Mouse (Mus musculus) midbrain, embryonic 14.5 days (tissue): ENCODE data around the gene B3galt1. TPM values are rescaled to one million over a fixed set of nuclear protein-coding genes. Genes with fewer than 3 reads are reported as not detected.

Source experiments
- ATAC-seq: fragments of 200-750 bp; cut with Nextera tagmentation; 2 replicates; pipeline ENCODE4 v1.8.0; 2017; ENCODE audit warnings: moderate number of reproducible peaks, moderate library complexity; ENCODE audit not compliant: low FRiP score, low TSS enrichment
- DNase-seq: peaks from one replicate; pipeline ENCODE4 v3.0.0-alpha.2; 2015
- H3K27ac ChIP-seq: fragments of 300-500 bp; sonication (generic); replicated peaks from 2 replicates; pipeline ENCODE4 v1.5.1; 2014; ENCODE audit warnings: mild to moderate bottlenecking, low read depth, low read length, moderate library complexity
- H3K27me3 ChIP-seq: fragments of 300-500 bp; sonication (generic); 2 replicates; pipeline ENCODE4 v1.6.1; 2014; ENCODE audit warnings: low read length, control low read depth, mixed read lengths; ENCODE audit not compliant: control insufficient read depth, insufficient read depth
- H3K36me3 ChIP-seq: fragments of 300-500 bp; sonication (generic); 2 replicates; pipeline ENCODE4 v1.6.1; 2014; ENCODE audit warnings: low read length, control low read depth; ENCODE audit not compliant: control insufficient read depth, insufficient read depth
- H3K4me1 ChIP-seq: fragments of 300-500 bp; sonication (generic); 2 replicates; pipeline ENCODE4 v1.6.1; 2014; ENCODE audit warnings: mild to moderate bottlenecking, antibody characterized with exemption, low read length, control low read depth; ENCODE audit not compliant: control insufficient read depth, insufficient read depth
- H3K4me2 ChIP-seq: fragments of 300-500 bp; sonication (generic); 2 replicates; pipeline ENCODE4 v1.6.1; 2014; ENCODE audit warnings: mild to moderate bottlenecking, low read length, moderate library complexity
- H3K4me3 ChIP-seq: fragments of 300-500 bp; sonication (generic); replicated peaks from 2 replicates; pipeline ENCODE4 v1.5.1; 2014; ENCODE audit warnings: low read depth, low read length
- H3K9ac ChIP-seq: fragments of 300-500 bp; sonication (generic); replicated peaks from 2 replicates; pipeline ENCODE4 v1.6.1; 2014; ENCODE audit warnings: mild to moderate bottlenecking, low read length, moderate library complexity
- H3K9me3 ChIP-seq: fragments of 300-500 bp; sonication (generic); 2 replicates; pipeline ENCODE4 v1.6.1; 2016; ENCODE audit warnings: low read length, control low read depth, mixed read lengths; ENCODE audit not compliant: control insufficient read depth
- WGBS: fragments of 180-500 bp; shearing (Covaris S2); extraction: QIAGEN DNeasy Blood & Tissue Kit; methylation state at CpG from one replicate; pipeline ENCODE4 v1.1.7; 2014; 5-methylcytosine and 5-hydroxymethylcytosine counted together
- polyA plus RNA-seq: library from polyadenylated mRNA; unstranded; fragments of >200 nt; fragmentation: Nextera tagmentation; extraction: Ambion mirVana; gene quantifications from 2 replicates; pipeline ENCODE4 v1.2.1, GENCODE M21; 2014

Gene B3galt1
- polyA plus RNA-seq, 1 experiment from 2014 or later, result 68.9 TPM

GRCm38 (mm10) chr2:68020251-68020680 is 454.6 kb downstream of the B3galt1 start:
- WGBS, result 63% methylated on average over 5 of the region's 5 CpGs
- Histone ChIP-seq H3K4me2 (no peak overlapping the region), H3K9me3 (no peaks in the 10 kb centered on the region), H3K27ac (no peak overlapping the region), H3K4me3 (no peak overlapping the region), H3K4me1 (no peaks in the 10 kb centered on the region), H3K27me3 (no peaks in the 10 kb centered on the region), H3K9ac (no peak overlapping the region), H3K36me3 (no peaks in the 10 kb centered on the region)
- DNase-seq, result no peak
- ATAC-seq, result no peak

DNA sequence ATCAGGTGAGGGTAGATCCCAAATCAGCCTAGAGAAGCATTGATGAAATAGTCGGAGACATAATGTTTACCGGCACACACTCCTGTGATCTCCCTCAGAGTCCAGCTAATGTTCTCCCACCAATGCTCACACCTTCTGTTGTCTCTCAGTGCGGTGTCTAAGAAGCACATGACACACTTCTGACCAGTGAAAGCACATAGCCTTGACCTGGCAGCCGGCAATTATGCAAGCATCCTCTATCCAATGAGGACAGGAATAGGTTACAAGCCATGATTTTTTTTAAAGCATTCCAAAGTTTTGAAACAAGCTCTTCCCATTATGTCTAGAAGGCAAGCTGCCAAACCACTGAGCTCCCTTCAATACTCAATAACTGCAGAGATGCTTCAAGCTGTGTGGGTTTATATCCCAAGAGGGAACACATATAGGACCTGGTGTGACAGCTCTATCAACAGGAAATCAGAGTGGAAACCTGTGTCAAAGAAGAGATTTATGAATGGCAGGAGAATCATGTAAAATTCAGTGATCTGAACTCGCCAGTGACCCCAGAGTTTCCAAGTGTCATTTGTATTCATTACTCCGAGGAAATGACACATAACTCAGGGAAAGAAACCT is 456.0 kb downstream of the B3galt1 start:
- DNase-seq (no peak), ATAC-seq (no peak)
- WGBS, result 88% methylated on average over 6 of the region's 6 CpGs

GRCm38 (mm10) chr2:68028811-68029210 is 463.1 kb downstream of the B3galt1 start:
- H3K4me1 ChIP-seq, result no peaks in the 10 kb centered on the region
- H3K4me2 ChIP-seq, result no peak overlapping the region
- ATAC-seq, result no peak
- no peaks in the 10 kb centered on the region for H3K36me3 ChIP-seq
- 97% methylated on average over 2 of the region's 2 CpGs for WGBS
- H3K9ac ChIP-seq, result no peak overlapping the region
- H3K27me3 ChIP-seq, result no peaks in the 10 kb centered on the region
- H3K9me3 ChIP-seq, result no peaks in the 10 kb centered on the region
- no peak overlapping the region for H3K27ac ChIP-seq
- DNase-seq, result no peak
- no peak overlapping the region for H3K4me3 ChIP-seq

More for the DNA sequence above, 456.0 kb downstream of the B3galt1 start:
- H3K9me3 ChIP-seq, result no peaks in the 10 kb centered on the region
- H3K36me3 ChIP-seq, result no peaks in the 10 kb centered on the region
- H3K4me3 ChIP-seq, result no peak overlapping the region
- H3K9ac ChIP-seq, result no peak overlapping the region
- H3K4me1 ChIP-seq, result no peaks in the 10 kb centered on the region
- H3K4me2 ChIP-seq, result no peak overlapping the region
- H3K27ac ChIP-seq, result no peak overlapping the region
- no peaks in the 10 kb centered on the region for H3K27me3 ChIP-seq

- Histone ChIP-seq H3K36me3 (no peaks in the 10 kb centered on the region), H3K27me3 (no peaks in the 10 kb centered on the region), H3K4me1 (no peaks in the 10 kb centered on the region), H3K9ac (no peak overlapping the region), H3K4me2 (no peak overlapping the region), H3K4me3 (no peak overlapping the region), H3K27ac (no peak overlapping the region), H3K9me3 (no peaks in the 10 kb centered on the region)
- no peak for DNase-seq
- WGBS, result 91% methylated on average over 3 of the region's 3 CpGs
- ATAC-seq, result no peak
Observed at GRCm38 (mm10) chr2:68034711-68035110, 469.0 kb downstream of the B3galt1 start.

DNA sequence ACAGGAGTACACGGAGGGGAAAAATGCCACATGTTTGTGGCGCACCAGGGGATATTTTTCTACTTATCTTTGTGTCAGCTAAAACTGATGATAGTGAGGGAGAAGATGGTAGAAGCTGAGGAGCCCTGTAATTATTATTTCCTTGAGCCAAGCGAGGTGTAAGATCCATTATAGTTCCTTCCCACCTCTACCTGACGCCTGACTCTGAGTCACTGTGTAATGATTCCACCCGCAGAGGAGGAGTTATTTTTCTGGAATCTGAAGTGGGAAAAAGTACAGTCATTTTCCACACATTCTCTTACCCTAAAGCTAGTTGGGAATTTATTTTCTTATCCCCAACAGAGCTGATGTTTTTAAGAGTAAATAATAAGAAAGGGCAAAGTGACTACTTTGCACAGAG is 475.1 kb downstream of the B3galt1 start:
- Histone ChIP-seq H3K9me3 (no peaks in the 10 kb centered on the region), H3K36me3 (no peaks in the 10 kb centered on the region), H3K4me1 (no peaks in the 10 kb centered on the region), H3K27me3 (no peaks in the 10 kb centered on the region), H3K4me3 (no peak overlapping the region), H3K4me2 (no peak overlapping the region), H3K27ac (no peak overlapping the region), H3K9ac (no peak overlapping the region)
- no peak for DNase-seq
- WGBS, result 90% methylated on average over 5 of the region's 5 CpGs
- ATAC-seq, result no peak

DNA sequence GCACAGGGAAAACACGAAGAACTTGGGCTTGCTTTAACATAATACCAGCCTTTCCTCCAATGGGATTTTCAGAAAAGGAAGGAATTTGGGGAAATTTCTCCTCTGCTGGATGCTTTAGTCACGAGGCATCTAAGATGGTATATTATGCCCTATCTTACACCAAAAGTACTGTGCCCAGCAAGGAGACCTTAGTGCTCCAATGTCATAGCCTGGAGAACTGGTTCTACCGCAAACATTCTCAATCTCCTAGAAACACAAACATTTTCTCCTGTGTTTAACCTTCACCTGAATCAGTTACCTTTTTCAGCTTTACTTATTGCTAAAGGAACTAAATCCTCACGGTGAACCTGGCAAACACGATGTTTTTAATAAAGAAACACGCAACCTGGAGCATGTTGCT is 486.8 kb downstream of the B3galt1 start:
- H3K27ac ChIP-seq, result no peak overlapping the region
- no peak overlapping the region for H3K4me2 ChIP-seq
- no peak overlapping the region for H3K9ac ChIP-seq
- no peaks in the 10 kb centered on the region for H3K9me3 ChIP-seq
- H3K36me3 ChIP-seq, result no peaks in the 10 kb centered on the region
- DNase-seq (no peak), ATAC-seq (no peak)
- no peaks in the 10 kb centered on the region for H3K4me1 ChIP-seq
- no peak overlapping the region for H3K4me3 ChIP-seq
- no peaks in the 10 kb centered on the region for H3K27me3 ChIP-seq
- 85% methylated on average over 6 of the region's 6 CpGs for WGBS

DNA sequence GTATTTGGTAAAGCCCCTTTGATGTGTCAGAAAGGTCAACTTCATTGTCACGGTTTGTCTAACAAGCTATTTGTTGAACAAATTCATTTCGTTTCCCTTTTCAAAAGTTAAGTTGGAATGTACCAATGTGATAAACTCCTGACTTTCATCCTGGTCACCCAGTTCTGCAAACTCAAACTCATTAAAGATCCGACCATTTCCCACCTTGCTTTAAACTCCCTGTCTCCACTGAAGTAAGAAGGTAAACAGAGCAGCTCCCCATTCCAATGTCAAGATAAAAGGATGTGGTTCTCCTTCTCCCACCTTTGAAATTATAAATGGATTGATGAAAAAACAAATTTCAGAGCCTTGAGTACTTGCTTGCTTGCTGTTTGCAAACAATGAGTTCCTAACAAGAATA is 487.6 kb downstream of the B3galt1 start:
- ATAC-seq (no peak), DNase-seq (no peak)
- WGBS, result 28% methylated on average over 3 of the region's 3 CpGs
- Histone ChIP-seq H3K4me2 (no peak overlapping the region), H3K4me1 (no peaks in the 10 kb centered on the region), H3K27ac (no peak overlapping the region), H3K27me3 (no peaks in the 10 kb centered on the region), H3K9ac (no peak overlapping the region), H3K4me3 (no peak overlapping the region), H3K9me3 (no peaks in the 10 kb centered on the region), H3K36me3 (no peaks in the 10 kb centered on the region)

DNA sequence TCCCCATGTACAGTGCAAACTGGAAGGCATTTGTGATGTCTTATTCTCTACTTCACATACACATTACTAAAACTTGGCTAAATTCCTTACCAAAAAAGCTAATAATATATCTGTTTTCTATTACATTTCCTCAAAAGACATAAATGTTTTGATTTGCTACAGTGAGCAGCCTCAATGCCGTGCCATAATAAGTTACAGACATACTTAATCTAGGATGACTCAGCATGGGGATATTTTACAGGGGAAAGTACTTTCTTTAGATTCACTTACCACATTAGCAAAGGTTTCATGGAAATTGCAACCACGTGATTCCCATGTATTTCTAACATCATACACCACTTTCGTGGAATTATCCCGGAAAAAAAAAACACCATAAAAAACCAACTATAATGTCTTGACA is 495.7 kb downstream of the B3galt1 start:
- H3K4me1 ChIP-seq, result no peaks in the 10 kb centered on the region
- H3K9me3 ChIP-seq, result no peaks in the 10 kb centered on the region
- no peak overlapping the region for H3K4me2 ChIP-seq
- WGBS, result 89% methylated on average over 4 of the region's 4 CpGs
- no peak overlapping the region for H3K4me3 ChIP-seq
- H3K9ac ChIP-seq, result no peak overlapping the region
- H3K27me3 ChIP-seq, result no peaks in the 10 kb centered on the region
- H3K36me3 ChIP-seq, result no peaks in the 10 kb centered on the region
- H3K27ac ChIP-seq, result no peak overlapping the region
- no peak for ATAC-seq
- no peak for DNase-seq

DNA sequence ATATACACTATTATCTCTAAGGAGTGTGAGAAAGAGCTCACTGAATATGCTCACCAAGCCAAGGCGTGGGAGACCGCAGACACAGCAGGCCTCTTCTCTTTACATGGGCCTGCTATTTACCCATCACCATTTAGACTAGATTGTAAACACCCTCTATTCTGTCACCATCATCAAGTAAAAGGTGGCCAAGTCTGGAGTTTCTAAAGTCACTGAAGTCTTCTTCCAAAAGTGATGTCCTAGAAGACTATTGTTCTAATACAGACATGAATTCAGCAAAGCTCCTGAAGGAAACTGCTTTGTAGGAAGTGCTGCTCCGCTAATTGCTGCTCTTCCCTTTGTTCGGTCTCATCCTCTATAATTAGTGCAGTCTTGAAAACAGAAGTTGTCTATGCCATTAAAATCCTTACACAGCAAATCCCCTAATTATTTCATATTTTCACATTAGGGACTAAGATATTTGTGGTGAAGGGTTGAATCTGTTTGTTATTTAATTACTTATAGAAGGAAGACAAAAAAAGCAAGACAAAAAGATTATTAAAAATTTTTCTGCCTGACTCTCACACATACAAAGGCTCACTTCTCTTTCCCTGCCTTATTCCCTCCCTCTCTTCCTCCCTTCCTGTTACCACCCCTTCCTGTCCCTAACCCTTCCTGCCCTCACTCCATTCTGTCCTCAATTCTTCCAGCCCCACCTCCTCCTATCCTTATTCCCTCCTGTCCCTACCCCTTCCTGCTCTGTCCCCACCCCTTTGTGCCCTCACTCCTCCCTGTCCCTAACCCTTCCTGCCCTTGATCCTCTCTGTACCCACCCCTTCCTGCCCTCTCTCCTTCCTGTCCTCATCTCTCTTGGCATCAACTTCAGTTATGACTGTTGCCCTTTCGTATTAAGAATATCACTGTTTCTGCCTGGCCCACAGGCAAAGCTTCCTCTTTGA is 514.0 kb downstream of the B3galt1 start:
- Histone ChIP-seq H3K4me3 (no peak overlapping the region), H3K9ac (no peak overlapping the region), H3K36me3 (no peaks in the 10 kb centered on the region), H3K4me2 (no peak overlapping the region), H3K4me1 (no peaks in the 10 kb centered on the region), H3K9me3 (no peaks in the 10 kb centered on the region), H3K27me3 (no peaks in the 10 kb centered on the region), H3K27ac (no peak overlapping the region)
- ATAC-seq (no peak), DNase-seq (no peak)
- WGBS, result 82% methylated on average over 5 of the region's 5 CpGs
